Mouse (Mus musculus): Measurements from ENCODE around the gene Ptpn7.

DNA sequence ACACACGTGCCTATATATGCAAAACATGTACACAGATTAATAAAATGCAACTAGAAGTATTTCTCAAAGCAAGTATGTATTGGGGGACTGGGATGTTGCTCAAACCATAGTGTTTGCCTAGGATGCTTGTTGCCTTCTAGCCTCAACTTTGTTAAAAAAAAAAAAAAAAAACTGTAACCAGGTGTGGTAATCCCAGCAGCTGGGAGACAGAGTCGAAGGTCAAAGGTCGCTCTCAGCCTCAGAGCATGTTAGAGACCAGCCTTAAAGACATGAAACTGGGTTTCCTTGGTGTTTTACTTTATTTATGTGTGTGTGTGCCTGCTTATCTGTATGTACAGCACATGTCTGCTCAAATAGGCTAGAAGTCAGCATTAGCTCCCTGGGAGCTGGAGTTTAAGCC, 42.7 kb downstream of the Ptpn7 start:
- TF ChIP-seq CTCF (IDR thresholded peaks at IDR 0.05) (no peak), EP300 (IDR thresholded peaks at IDR 0.05) (no peak)

Data from lung, postnatal 0 days (tissue).